Mouse (Mus musculus): ENCODE measurements around the gene Tspan1.

- TF ChIP-seq CTCF (IDR thresholded peaks at IDR 0.05; ENCODE audit: control insufficient read depth, insufficient read depth, insufficient replicate concordance, low read depth, low read length) (no peak), POLR2A (IDR thresholded peaks at IDR 0.05; ENCODE audit: control insufficient read depth, low read depth, low read length) (peak; percentile 41; the same call in 1 of the 2 replicates)
Observed at GRCm38 (mm10) chr4:116173072-116173471, 5.7 kb upstream of the Tspan1 start, which contains the start of the genes 1700042G07Rik and Gm49337.

All from testis, adult 2 months (tissue).